ENCODE assay signal across 24 mouse cellular contexts in genomic region chr3:86010618-86011017, GRCm38 (mm10). TPM values are rescaled to one million over a fixed set of nuclear protein-coding genes. Genes with fewer than 3 reads are reported as not detected.
A peak's percentile ranks its signal among the peaks of the same experiment; 100 is the strongest.
DNase-seq lines count a peak whose midpoint lies in the region; ATAC-seq and TF ChIP-seq lines count a peak whose summit lies in the region.
"Had no signal": no experiment of that assay in that cellular context is flagged by ENCODE, and none has a peak within 500 bp of the region (broad histone marks: within the 10 kb centered on the region; RNA-seq: fewer than 3 reads in every experiment).

No protein-coding gene starts in this region.

- ATAC-seq in kidney, embryonic 16.5 days (ENCODE audit: low FRiP score, low TSS enrichment): no peak
- ATAC-seq: forebrain, postnatal 0 days; hindbrain, embryonic 16.5 days had no signal

- no peak for TF ChIP-seq POLR2A in small intestine, adult 2 months (IDR thresholded peaks at IDR 0.05; ENCODE audit: low read depth, low read length)

- H3K9ac ChIP-seq in kidney, embryonic 16.5 days (replicated peaks; ENCODE audit: low read length): no peak overlapping the region
- H3K9ac ChIP-seq: forebrain, postnatal 0 days; liver, embryonic 13.5 days had no signal

- H3K27ac ChIP-seq in kidney, embryonic 16.5 days (ENCODE audit: low read length): 0 out of 2 replicates have a peak overlapping the region, but pooled peaks have one; percentile 14
- H3K27ac ChIP-seq in small intestine, adult 2 months (ENCODE audit: insufficient read depth, low read depth, low read length): peak overlapping the region; percentile 94
- H3K27ac ChIP-seq: liver, embryonic 13.5 days had no signal

- no peak for DNase-seq in kidney, adult 18-20 months
- peak; percentile 22 for DNase-seq in lung, postnatal 10 days
- no peak for DNase-seq in lung, adult 18-20 months
- peak; percentile 99 for DNase-seq in R1 (ENCODE audit: low read depth, low spot score)
- no peak for DNase-seq in gastrocnemius, postnatal 14 days
- DNase-seq in right cerebral cortex, postnatal 36 days (ENCODE audit: low spot score in 2 of 2): no peak
- DNase-seq: adrenal gland, postnatal 10 days; cerebellum, adult 8-10 months; forebrain, postnatal 0 days; layer of hippocampus, postnatal 36 days; liver, embryonic 13.5 days; retina, postnatal 1 day had no signal

- intact Hi-C loops in gastrocnemius, postnatal 14 days (cut with DNase I; ENCODE audit: low total_unique reads): no loop called here

- 68% methylated on average over 3 of the region's 3 CpGs for WGBS in kidney, embryonic 16.5 days
- 35% methylated on average over 3 of the region's 3 CpGs for whole genome bisulfite sequencing in small intestine, adult 2 months

- H3K4me3 ChIP-seq in kidney, embryonic 16.5 days (ENCODE audit: low read length): no peak overlapping the region
- no peak overlapping the region for H3K4me3 ChIP-seq in small intestine, adult 2 months (ENCODE audit: low read depth, low read length)
- H3K4me3 ChIP-seq: liver, embryonic 13.5 days had no signal

- no peak for TF ChIP-seq CTCF in small intestine, adult 2 months (IDR thresholded peaks at IDR 0.05; ENCODE audit: extremely low read depth, insufficient read length, insufficient replicate concordance, low read depth, low read length)

- peaks cover 17% of the 10 kb centered on the region for H3K4me1 ChIP-seq in kidney, embryonic 16.5 days (ENCODE audit: insufficient read depth, low read length)
- peaks cover 21% of the 10 kb centered on the region for H3K4me1 ChIP-seq in small intestine, adult 2 months (ENCODE audit: control insufficient read depth, insufficient read depth, insufficient read length, low read length)

- peaks cover 6% of the 10 kb centered on the region for H3K9me3 ChIP-seq in kidney, embryonic 16.5 days (ENCODE audit: low read length)
- H3K9me3 ChIP-seq: liver, embryonic 13.5 days had no signal

- no peaks in the 10 kb centered on the region for H3K27me3 ChIP-seq in kidney, embryonic 16.5 days (ENCODE audit: insufficient read depth, low read length)
- no peaks in the 10 kb centered on the region for H3K27me3 ChIP-seq in small intestine, adult 2 months (ENCODE audit: control insufficient read depth, insufficient read depth, low read length)
- H3K27me3 ChIP-seq: CH12.LX; liver, embryonic 13.5 days had no signal

- H3K4me2 ChIP-seq in kidney, embryonic 16.5 days (replicated peaks; ENCODE audit: low read depth, low read length): no peak overlapping the region
- H3K4me2 ChIP-seq: liver, embryonic 13.5 days had no signal

- peaks cover 8% of the 10 kb centered on the region for H3K36me3 ChIP-seq in kidney, embryonic 16.5 days (ENCODE audit: insufficient read depth, low read length)
- H3K36me3 ChIP-seq in small intestine, adult 2 months (ENCODE audit: control insufficient read depth, insufficient read depth, low read length): no peaks in the 10 kb centered on the region; the same call in 1 of the 2 replicates

RNA-seq across cellular contexts. Expression of gene Prss48, which starts 8.3 kb away (rescaled TPM):
- polyA plus RNA-seq in kidney, embryonic 16.5 days (2015; fragmentation: Nextera tagmentation; extraction: Ambion mirVana): 0.19 and 0.27 TPM in 2 replicates
- polyA plus RNA-seq in small intestine, adult 2 months (2012; rRNA removed): not detected in 2 replicates
- total RNA-seq in gastrocnemius, postnatal 14 days (2021): not detected
- total RNA-seq: adrenal gland, postnatal 10 days; CH12.LX; forebrain, postnatal 0 days; gastrocnemius, adult 8-10 months; heart, adult 8-10 months; layer of hippocampus, postnatal 36 days; left cerebral cortex, postnatal 36 days; megakaryocyte, adult 5-6 weeks had no signal
- polyA plus RNA-seq: cortical plate, adult 2 months; forebrain, postnatal 0 days; heart, postnatal 0 days; hindbrain, embryonic 16.5 days; liver, embryonic 13.5 days; neural tube, embryonic 14.5 days; thymus, postnatal 0 days had no signal

RNA-seq across cellular contexts. Expression of gene Sh3d19, which starts 39.7 kb away (rescaled TPM):
- polyA plus RNA-seq in kidney, embryonic 16.5 days (2015; fragmentation: Nextera tagmentation; extraction: Ambion mirVana): 27.4 and 28.5 TPM in 2 replicates
- polyA plus RNA-seq in small intestine, adult 2 months (2012; rRNA removed): 90.1 and 205 TPM in 2 replicates
- 10 to 100 TPM; 23.1 to 23.2 TPM for total RNA-seq in gastrocnemius, postnatal 14 days (2021)

Comparison
In these comparisons a context has a peak if more than half of its experiments do, and no peak if none do; other contexts are left out.
1. DNase-seq: peak in lung, postnatal 10 days (single experiment) and R1 (single experiment); none in kidney, adult 18-20 months (single experiment), lung, adult 18-20 months (0 of 2), gastrocnemius, postnatal 14 days (single experiment) and right cerebral cortex, postnatal 36 days (0 of 2).